17 mouse cellular contexts compared by ENCODE assay signal in the genomic region with DNA sequence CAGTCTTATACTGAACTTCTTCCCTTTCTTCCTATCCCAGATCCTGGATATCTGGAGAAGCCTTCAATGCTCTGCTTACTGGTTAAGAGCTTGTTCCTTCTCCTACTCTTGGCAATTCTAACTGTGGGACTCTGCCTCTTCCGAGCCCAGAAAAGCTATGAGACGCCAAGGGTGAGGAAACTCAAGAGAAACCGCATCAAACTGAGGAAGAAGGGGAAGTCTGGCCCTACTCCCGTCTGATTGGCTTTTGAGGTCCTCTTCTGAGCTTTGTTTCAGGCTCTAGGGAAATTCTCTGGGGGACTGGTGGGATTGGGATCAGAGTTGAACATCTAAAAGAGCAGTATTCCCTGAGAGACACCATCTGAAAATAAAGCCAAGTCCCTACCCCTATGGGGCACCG. TPM values are rescaled to one million over a fixed set of nuclear protein-coding genes. Genes with fewer than 3 reads are reported as not detected.
"Had no signal": no experiment of that assay in that cellular context is flagged by ENCODE, and none has a peak within 500 bp of the region (broad histone marks: within the 10 kb centered on the region; RNA-seq: fewer than 3 reads in every experiment).

No protein-coding gene starts in this region.

- H3K36me3 ChIP-seq: liver, embryonic 15.5 days; midbrain, embryonic 13.5 days; midbrain, embryonic 15.5 days; neural tube, embryonic 12.5 days; stomach, embryonic 15.5 days had no signal

- ATAC-seq: midbrain, embryonic 13.5 days; midbrain, embryonic 15.5 days had no signal

- H3K27ac ChIP-seq: liver, embryonic 15.5 days; midbrain, embryonic 13.5 days; midbrain, embryonic 15.5 days; neural tube, embryonic 12.5 days; stomach, embryonic 15.5 days; stomach, postnatal 0 days had no signal

- H3K4me3 ChIP-seq: liver, embryonic 15.5 days; megakaryocyte, embryonic 14.5 days; midbrain, embryonic 13.5 days; midbrain, embryonic 15.5 days; neural tube, embryonic 12.5 days; stomach, embryonic 15.5 days had no signal

- DNase-seq: lung, adult 18-20 months; lung, embryonic 14.5 days; lung, postnatal 10 days; lung, postnatal 4 days; right cerebral cortex, postnatal 14 days; thymus, adult 2 months; thymus, postnatal 25 days; thymus, postnatal 4 days had no signal

- H3K4me2 ChIP-seq: liver, embryonic 15.5 days; lung, embryonic 14.5 days; midbrain, embryonic 11.5 days; midbrain, embryonic 13.5 days; midbrain, embryonic 15.5 days; neural tube, embryonic 12.5 days; stomach, embryonic 15.5 days had no signal

- H3K9ac ChIP-seq: liver, embryonic 15.5 days; lung, embryonic 14.5 days; midbrain, embryonic 13.5 days; midbrain, embryonic 15.5 days; neural tube, embryonic 12.5 days; stomach, embryonic 15.5 days had no signal

- H3K9me3 ChIP-seq: liver, embryonic 15.5 days; megakaryocyte, embryonic 14.5 days; midbrain, embryonic 13.5 days; midbrain, embryonic 15.5 days; neural tube, embryonic 12.5 days; stomach, embryonic 15.5 days had no signal

- H3K27me3 ChIP-seq: neural tube, embryonic 12.5 days; stomach, embryonic 15.5 days had no signal

RNA-seq across cellular contexts. Expression of a gene that starts 42.6 kb away (rescaled TPM):
- total RNA-seq: monocyte, adult 5-6 weeks had no signal
